Mouse (Mus musculus): ENCODE data around the gene Ror1.

GRCm38 (mm10) chr4:100165790-100166189 lies 70.2 kb downstream of the Ror1 start:
- TF ChIP-seq POLR2A (IDR thresholded peaks at IDR 0.05; ENCODE audit: borderline replicate concordance, extremely low read depth, insufficient read depth, insufficient read length, poor library complexity, severe bottlenecking) = no peak
- no peak for TF ChIP-seq CTCF (IDR thresholded peaks at IDR 0.05; ENCODE audit: borderline replicate concordance, extremely low read depth, insufficient read depth, insufficient read length)

Measured in brain, embryonic 14.5 days (tissue).